Mouse (Mus musculus) gastrocnemius, adult 2 months (tissue): ENCODE measurements at regions not wholly inside any gene's neighbourhood (a gene's known extent, or its start where the extent isn't known, plus 50 kb on each side); places are given as distances from the start of the nearest gene placed in this dataset.
A peak's percentile ranks its signal among the peaks of the same experiment; 100 is the strongest.
"Not testable (repeated sequence)": the region's sequence is repeated elsewhere in the genome, so short reads cannot be mapped to it uniquely, and the experiment has no call there.

ENCODE experiments used
- DNase-seq: peaks from one replicate; pipeline ENCODE4 v3.0.0; 2022
- H3K27ac ChIP-seq: fragments of 200-600 bp; 2 replicates; pipeline ENCODE4 v1.8.1; 2022; ENCODE audit warnings: mild to moderate bottlenecking
- H3K4me3 ChIP-seq: fragments of 200-600 bp; 2 replicates; pipeline ENCODE4 v1.8.1; 2022; ENCODE audit warnings: mild to moderate bottlenecking, moderate library complexity
- CTCF ChIP-seq: fragments of 200-600 bp; IDR thresholded peaks from 2 replicates; pipeline ENCODE4 v1.8.1; 2022; ENCODE audit warnings: antibody characterized with exemption, mild to moderate bottlenecking, moderate library complexity
- intact Hi-C: fragments of 180-260 bp; cut with DNase I; formaldehyde crosslinking; loops from one replicate; pipeline ENCODE4 v1.15.1; 2025

DNA sequence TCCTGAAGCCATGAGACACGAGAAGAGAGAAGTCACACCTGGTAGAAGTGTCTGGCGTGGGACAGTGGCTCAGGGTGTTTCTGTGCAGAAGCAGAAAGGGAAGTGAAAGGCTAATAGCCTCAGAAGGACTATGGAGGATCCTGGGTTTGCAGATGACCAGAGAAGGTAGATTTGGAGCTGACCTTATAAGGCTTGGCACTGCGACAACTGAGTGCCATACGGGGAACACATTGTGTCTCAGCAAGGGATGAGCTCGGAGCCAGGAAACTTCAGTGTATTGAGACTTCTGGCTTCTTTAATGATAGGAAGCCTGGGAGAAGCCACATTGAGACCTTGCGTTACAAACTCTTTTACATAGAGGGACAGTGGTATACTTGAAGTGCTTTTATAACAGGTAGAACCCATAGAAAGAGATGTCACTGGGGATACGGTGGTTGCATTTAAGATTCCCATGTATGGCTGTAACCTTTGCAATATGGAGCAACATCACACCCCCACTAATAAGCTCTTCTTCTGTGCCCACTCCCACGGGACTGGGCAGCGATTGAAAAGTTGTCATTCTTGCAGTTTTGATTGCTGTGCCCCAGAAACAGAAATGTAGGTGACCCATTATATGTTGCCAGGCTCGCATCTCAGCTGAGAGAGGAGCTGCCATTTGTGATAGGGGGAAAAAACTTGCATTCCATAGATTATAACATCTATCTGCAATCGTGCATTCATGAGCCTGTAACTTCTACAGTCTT is 61.8 kb upstream of the Dync1i1 start:
- intact Hi-C loops, result no loop called here
- H3K4me3 ChIP-seq, result no peak overlapping the region
- no peak for TF ChIP-seq CTCF
- H3K27ac ChIP-seq, result no peak overlapping the region
- no peak for DNase-seq

GRCm38 (mm10) chr6:5645150-5645732 is 80.2 kb upstream of the Dync1i1 start:
- Histone ChIP-seq H3K4me3 (no peak overlapping the region), H3K27ac (no peak overlapping the region)
- TF ChIP-seq CTCF, result peak; percentile 92
- peak; percentile 75 for DNase-seq
- intact Hi-C loops, result loop anchor here (1.0 kb wide), 1 partner anchor 156 kb away; no protein-coding TSS in a partner anchor

- Histone ChIP-seq H3K27ac (no peak overlapping the region), H3K4me3 (no peak overlapping the region)
- no peak for TF ChIP-seq CTCF
- DNase-seq, result no peak
- intact Hi-C loops, result no loop called here
Measured at GRCm38 (mm10) chr6:5634222-5634621, 91.2 kb upstream of the Dync1i1 start.

DNA sequence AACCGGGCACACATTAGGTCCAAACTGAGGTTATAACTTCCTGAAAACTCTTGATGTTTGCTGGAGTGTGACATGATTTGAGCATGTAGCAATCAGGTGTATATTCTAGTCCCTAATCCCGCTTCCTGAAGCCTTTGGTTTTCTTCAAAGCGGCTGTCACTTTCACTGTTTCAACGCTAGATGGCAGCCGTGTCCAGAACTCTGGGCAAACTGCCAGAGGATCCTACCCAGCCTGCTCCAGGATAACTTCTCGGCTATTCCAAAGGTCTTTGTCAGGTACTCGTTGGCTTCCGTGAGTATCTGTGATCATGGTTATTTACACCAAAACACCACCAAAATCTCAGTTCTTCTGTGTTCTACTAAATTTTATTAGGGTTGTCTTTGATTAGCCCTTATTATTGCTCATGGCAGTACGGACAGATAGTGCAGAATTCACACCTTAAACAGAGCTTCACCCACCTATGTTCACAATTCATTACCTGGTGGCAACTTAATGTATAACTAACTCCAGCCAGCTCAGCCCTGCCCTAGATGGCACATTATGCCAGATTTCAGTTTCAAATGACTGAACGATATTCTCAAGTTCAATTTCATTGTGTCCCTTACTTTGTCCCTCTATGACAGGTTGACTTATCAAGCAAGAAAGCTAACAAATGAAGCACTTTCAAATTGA is 92.3 kb upstream of the Dync1i1 start:
- DNase-seq, result peak; percentile 61
- no peak overlapping the region for H3K4me3 ChIP-seq
- intact Hi-C loops, result no loop called here
- no peak overlapping the region for H3K27ac ChIP-seq
- TF ChIP-seq CTCF, result peak; percentile 75

- intact Hi-C loops, result no loop called here
Measured at GRCm38 (mm10) chr6:5624085-5624484, 101.4 kb upstream of the Dync1i1 start.

DNA sequence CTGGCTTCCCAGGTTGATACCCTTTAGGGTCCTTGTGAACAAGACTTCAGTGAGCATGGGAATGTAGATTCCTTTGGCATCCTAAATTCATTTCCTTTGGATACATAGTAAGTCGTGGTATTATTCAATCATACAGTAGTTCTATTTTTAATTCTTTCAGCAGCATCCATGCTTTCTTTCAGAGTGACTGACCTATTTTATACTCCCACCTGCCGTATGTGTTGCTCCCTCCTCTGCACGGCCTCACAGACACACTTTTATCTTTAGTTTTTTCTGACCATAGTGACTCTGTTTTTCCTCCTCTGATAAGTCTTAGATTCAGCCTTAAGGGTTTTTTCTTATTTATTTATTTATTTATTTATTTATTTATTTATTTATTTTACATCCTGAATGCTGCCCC is 103.9 kb upstream of the Dync1i1 start:
- no peak for TF ChIP-seq CTCF
- Histone ChIP-seq H3K27ac (no peak overlapping the region), H3K4me3 (no peak overlapping the region)
- intact Hi-C loops, result no loop called here
- no peak for DNase-seq

More at GRCm38 (mm10) chr6:5624085-5624484, 101.4 kb upstream of the Dync1i1 start:
- TF ChIP-seq CTCF, result no peak
- no peak for DNase-seq
- H3K4me3 ChIP-seq, result no peak overlapping the region
- no peak overlapping the region for H3K27ac ChIP-seq

- DNase-seq, result no peak
- intact Hi-C loops, result no loop called here
- H3K27ac ChIP-seq, result no peak overlapping the region
- peak; percentile 23; the same call in 1 of the 2 replicates for TF ChIP-seq CTCF
- no peak overlapping the region for H3K4me3 ChIP-seq
Measured at GRCm38 (mm10) chr6:5594011-5594410, 97.9 kb upstream of the Pdk4 start.

- Histone ChIP-seq H3K4me3 (no peak overlapping the region), H3K27ac (peak overlapping the region; percentile 52; the same call in 1 of the 2 replicates)
- intact Hi-C loops, result loop anchor here (1.0 to 5.0 kb wide), 2 partner anchors 77 to 178 kb away; no protein-coding TSS in a partner anchor
- peak; percentile 99; the same call in 1 of the 2 replicates for TF ChIP-seq CTCF
- peak; percentile 66 for DNase-seq
Measured at GRCm38 (mm10) chr6:5589635-5590034, 93.5 kb upstream of the Pdk4 start.

GRCm38 (mm10) chr6:5582923-5583525 is 86.9 kb upstream of the Pdk4 start:
- Histone ChIP-seq H3K27ac (no peak overlapping the region), H3K4me3 (no peak overlapping the region)
- no peak for TF ChIP-seq CTCF
- intact Hi-C loops, result no loop called here
- DNase-seq, result no peak

GRCm38 (mm10) chr6:5576891-5577290 is 80.8 kb upstream of the Pdk4 start:
- H3K27ac ChIP-seq, intact Hi-C loops, H3K4me3 ChIP-seq, DNase-seq: not testable (repeated sequence)

GRCm38 (mm10) chr6:5566582-5566981 is 70.5 kb upstream of the Pdk4 start:
- intact Hi-C loops, result no loop called here
- DNase-seq, result no peak
- TF ChIP-seq CTCF, result no peak
- Histone ChIP-seq H3K4me3 (no peak overlapping the region), H3K27ac (no peak overlapping the region)

- H3K4me3 ChIP-seq, result no peak overlapping the region
- no peak for DNase-seq
- H3K27ac ChIP-seq, result no peak overlapping the region
- no peak for TF ChIP-seq CTCF
- intact Hi-C loops, result no loop called here
Measured at GRCm38 (mm10) chr6:5565049-5565448, 68.9 kb upstream of the Pdk4 start.
